Comparison of ENCODE assay signal across 8 mouse cellular contexts in the genomic region with DNA sequence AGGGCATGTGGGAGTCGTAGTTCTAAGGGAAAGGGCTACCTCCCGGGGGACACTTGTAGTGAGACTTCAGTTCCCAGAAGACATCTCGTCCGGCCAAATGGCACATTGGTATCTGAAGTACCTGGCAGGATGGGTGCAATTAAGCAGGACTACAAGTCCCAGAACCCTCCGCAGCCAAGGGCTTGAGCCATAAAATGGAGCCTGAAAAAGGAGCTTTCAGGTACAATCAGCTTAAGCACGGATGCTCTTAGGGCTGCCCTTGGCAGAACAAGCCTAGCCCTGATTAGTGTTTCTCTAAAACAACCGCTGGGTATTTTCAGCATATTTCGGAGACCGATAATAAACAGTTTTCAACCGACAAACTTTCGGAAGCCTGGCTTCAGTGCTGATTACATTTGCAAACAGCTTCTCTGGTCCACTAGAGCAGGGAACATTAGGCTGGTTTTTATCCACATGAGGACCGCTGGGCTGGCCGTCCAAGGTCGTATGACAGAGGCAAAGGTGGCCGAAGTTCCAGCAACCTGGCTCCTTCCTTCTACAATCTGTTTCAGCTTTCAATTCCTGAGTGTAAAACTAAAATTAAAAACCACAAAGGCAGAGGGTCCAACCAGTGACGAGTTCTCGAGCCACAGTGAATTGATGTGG. TPM values are rescaled to one million over a fixed set of nuclear protein-coding genes. Genes with fewer than 3 reads are reported as not detected.
A peak's percentile ranks its signal among the peaks of the same experiment; 100 is the strongest.
DNase-seq lines count a peak whose midpoint lies in the region; ATAC-seq lines count a peak whose summit lies in the region.

No protein-coding gene starts in this region.

- H3K9ac ChIP-seq in hindbrain, embryonic 15.5 days: peak overlapping the region; percentile 71

- no peaks in the 10 kb centered on the region for H3K36me3 ChIP-seq in hindbrain, embryonic 15.5 days

- peaks cover 8% of the 10 kb centered on the region; the same call in 1 of the 2 replicates for H3K4me1 ChIP-seq in hindbrain, embryonic 15.5 days (replicated peaks)

- ATAC-seq in hindbrain, embryonic 15.5 days (ENCODE audit: low FRiP score, low read depth): peak; percentile 92

- no peaks in the 10 kb centered on the region for H3K27me3 ChIP-seq in hindbrain, embryonic 15.5 days

- peak overlapping the region; percentile 57 for H3K4me3 ChIP-seq in hindbrain, embryonic 15.5 days

- H3K9me3 ChIP-seq in hindbrain, embryonic 15.5 days: no peaks in the 10 kb centered on the region

- H3K27ac ChIP-seq in hindbrain, embryonic 15.5 days (replicated peaks): peak overlapping the region; percentile 73

- DNase-seq in WW6 (ENCODE audit: low read depth, low spot score): peak; percentile 45
- DNase-seq in cerebellum, postnatal 25 days: peak; percentile 85 to 89
- peak; percentile 87 for DNase-seq in gastrocnemius, adult 18-20 months (ENCODE audit: low spot score)
- DNase-seq in layer of hippocampus, postnatal 25 days (ENCODE audit: extremely low spot score in 1 of 2, low spot score in 1 of 2): peak; percentile 31 to 41
- DNase-seq in lung, postnatal 10 days: peak; percentile 82
- DNase-seq in retina, embryonic 14.5 days (ENCODE audit: low spot score): peak; percentile 85
- DNase-seq in thymus, postnatal 36 days: peak; percentile 34 to 44

- WGBS in hindbrain, embryonic 15.5 days: 6% methylated on average over 17 of the region's 17 CpGs

- H3K4me2 ChIP-seq in hindbrain, embryonic 15.5 days: peak overlapping the region; percentile 85

RNA-seq across cellular contexts. Expression of gene Fhit, which starts 0.9 kb away (rescaled TPM):
- total RNA-seq in gastrocnemius, adult 18-20 months (2021): 1 to 10 TPM in 1 of 2 experiments, under 1 TPM in 1; 0.74 to 1.9 TPM
- polyA plus RNA-seq in hindbrain, embryonic 15.5 days (2015; fragmentation: Nextera tagmentation; extraction: Ambion mirVana): 9.1 and 9.2 TPM in 2 replicates
- total RNA-seq in layer of hippocampus, postnatal 25 days (2021): 1 to 10 TPM; 5.0 to 5.7 TPM

Comparison
In these comparisons a context has a peak if more than half of its experiments do, and no peak if none do; other contexts are left out.
1. Peak in every context shown above with its lines: DNase-seq, ATAC-seq, H3K4me3 ChIP-seq and H3K27ac ChIP-seq.
2. DNase-seq: peak in every context shown above with its lines; median percentile 87 in cerebellum, postnatal 25 days; 87 in gastrocnemius, adult 18-20 months; 85 in retina, embryonic 14.5 days; 82 in lung, postnatal 10 days; 45 in WW6; 39 in thymus, postnatal 36 days; 36 in layer of hippocampus, postnatal 25 days.